Mouse (Mus musculus) heart, postnatal 25 days (tissue): ENCODE measurements at regions not wholly inside any gene's neighbourhood (a gene's known extent, or its start where the extent isn't known, plus 50 kb on each side); places are given as distances from the start of the nearest gene placed in this dataset.
A peak's percentile ranks its signal among the peaks of the same experiment; 100 is the strongest.

Experiments
- DNase-seq: peaks from one replicate; pipeline ENCODE4 v3.0.0; 2022; ENCODE audit warnings: low spot score
- intact Hi-C: fragments of 180-260 bp; cut with DNase I; formaldehyde crosslinking; loops from one replicate; pipeline ENCODE4 v1.15.1; 2025

DNA sequence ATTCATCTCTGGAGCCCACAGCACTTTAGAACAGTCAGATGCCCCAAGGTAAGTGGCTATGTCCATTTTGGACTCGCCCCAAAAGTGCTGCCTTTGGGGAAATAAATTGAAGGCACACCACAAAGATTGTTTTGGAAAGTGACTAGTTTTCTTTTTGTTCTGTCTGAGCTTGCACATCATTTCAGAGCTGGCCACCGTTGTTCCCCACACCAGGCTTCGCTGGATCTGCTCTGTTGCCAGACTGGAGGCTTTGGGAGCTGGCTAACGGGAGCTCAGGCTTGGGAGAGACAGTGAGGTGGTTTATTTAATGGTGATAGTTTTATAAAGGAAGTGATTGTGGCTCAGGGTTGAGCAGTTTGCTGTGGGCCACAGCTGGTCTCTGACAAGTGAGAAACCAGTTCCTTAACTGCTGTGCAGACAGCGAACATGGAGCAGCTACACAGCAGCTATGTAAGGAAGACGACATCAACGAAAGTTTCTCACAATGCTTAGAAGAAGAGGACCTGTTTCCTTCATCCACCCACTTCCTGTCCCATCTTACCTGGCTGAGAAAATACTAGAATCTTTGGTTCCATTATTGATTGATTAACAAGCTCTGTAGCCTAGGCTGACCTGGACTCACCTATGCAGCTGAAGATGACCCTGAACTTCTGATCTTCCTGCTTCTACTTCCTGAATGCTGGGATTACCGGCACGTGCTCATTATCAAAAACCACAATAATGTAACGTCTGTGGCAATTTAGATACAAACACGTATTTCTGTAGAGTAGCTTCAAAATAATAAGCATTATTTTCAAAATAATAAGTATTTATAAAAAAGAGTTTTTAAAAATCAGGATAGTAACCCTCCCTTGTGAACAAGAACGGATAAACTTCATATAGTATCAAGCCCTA, 229.1 kb upstream of the Jade1 start:
- intact Hi-C loops: no loop called here
- no peak for DNase-seq

DNA sequence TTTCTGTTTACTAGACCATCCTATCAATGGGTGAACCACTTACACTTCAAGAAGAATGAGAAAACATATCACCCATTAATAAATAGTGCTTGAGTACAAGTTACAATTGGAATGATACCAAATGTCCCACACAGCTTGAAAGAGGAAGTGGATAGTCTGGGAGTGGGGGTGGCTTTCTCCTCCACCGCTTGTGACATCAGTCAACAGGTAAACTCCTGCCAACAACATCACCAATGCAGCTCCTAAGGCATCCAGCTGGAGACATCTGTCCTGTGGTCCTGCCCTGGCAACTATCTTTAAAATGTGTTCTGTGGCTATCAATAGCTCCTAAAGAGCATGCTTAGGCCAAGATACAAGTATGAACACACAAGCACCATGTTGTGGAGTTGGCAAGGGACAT, 233.7 kb upstream of the Jade1 start:
- intact Hi-C loops: no loop called here
- peak; percentile 9 for DNase-seq

DNA sequence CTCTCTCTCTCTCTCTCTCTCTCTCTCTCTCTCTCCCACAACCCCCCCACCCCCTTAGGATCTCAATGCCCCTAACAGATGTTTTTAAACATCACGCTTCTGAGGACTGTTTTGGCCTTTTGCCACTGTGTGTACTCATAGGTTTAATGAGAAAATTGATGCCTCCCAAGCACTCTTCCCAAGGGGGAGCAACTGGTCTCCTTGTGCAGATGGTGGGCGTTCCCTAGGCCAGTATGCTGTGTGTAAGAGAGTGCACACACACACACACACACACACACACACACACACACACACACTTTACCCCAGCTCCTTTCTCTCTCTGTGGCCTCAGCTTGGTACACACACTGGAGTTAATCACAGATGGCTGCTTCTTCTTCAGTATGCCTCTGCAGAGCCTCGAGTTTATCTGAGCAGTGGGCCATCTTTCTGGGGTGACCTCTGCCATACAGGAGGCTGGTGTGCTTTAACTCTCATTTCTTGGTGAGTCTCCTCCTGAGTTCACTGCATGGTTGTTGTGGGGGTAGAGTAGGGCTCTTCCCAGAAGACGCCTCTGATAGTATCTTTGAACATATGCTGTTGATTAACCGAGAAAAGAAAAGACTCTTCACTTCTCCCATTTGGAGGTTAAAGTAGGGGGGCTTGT, 236.2 kb upstream of the Jade1 start:
- intact Hi-C loops: no loop called here
- DNase-seq: no peak

GRCm38 (mm10) chr3:41318232-41319131, 235.6 kb upstream of the Pgrmc2 start:
- no peak for DNase-seq
- intact Hi-C loops: no loop called here

DNA sequence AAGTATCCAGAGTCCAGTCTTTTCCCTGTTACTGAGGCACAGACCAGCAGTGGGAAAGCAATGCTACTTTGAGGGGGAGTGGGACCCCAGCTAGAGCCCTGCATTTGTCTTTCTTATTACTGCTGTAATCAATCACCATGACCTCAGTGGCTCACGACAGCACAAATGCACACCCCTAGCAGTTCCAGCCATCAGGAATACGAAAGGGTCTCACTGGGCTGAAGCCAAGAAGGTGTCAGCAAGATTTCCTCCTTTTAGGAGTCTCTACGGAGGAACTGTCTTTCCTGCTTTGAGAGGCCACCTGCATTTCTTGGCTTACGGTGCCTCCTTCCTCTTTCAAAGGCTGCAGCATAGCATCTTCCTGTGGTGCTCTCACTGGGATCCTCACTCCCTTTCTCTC, 234.3 kb upstream of the Pgrmc2 start:
- DNase-seq: no peak
- intact Hi-C loops: no loop called here

- intact Hi-C loops: no loop called here
- DNase-seq: no peak
Observed at GRCm38 (mm10) chr3:41312492-41312891, 229.6 kb upstream of the Pgrmc2 start.

DNA sequence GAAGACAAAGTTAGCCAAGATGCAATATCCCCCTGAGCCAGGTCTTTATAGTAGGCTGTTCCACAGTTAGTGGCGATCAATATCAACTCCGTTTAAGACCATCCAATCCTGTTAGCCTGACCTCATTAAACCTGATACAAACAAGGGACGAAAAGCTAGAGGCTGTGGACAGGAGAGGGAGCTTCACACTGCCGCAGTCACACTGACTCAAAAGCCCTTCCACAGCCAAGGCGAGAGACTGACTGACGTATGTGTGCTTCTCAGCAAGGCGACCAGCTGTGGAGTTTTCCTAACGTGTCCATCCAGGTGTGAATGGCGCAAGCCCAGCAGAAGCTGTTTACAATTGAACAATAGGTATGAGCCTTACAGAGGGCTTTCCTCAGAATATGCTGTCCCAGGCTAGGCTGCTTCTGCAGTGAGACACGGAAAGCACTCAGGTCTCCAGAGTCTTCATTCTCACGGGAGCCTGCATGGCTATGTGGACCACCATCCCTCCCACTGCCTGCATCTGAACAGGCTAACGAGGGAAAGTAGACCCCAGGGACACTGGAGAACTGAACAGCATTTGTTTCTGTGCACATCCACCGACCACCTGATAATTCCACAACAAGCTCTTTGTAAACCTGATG, 224.7 kb upstream of the Pgrmc2 start:
- intact Hi-C loops: no loop called here
- DNase-seq: no peak

- DNase-seq: no peak
- intact Hi-C loops: no loop called here
Observed at GRCm38 (mm10) chr3:41302805-41303204, 220.0 kb upstream of the Pgrmc2 start.

DNA sequence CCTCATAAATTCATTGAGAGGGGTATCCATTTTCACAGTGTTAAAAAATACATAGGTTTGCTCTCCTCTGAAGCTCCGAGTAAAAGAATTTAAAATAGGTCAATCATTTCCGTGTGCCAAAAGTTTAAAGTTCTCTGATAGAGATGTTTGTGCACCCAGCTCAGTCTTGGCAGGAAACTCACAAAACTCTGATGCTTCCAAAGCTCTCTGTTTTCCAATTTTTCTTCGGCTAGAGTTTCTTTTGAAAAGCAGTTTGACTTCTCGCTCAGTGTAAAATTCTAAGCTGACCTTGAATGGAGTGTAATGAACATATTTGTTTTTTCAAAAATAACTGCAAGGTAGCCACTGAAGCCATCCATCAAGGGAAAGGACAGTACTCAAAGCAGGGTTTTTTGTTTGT, 215.9 kb upstream of the Pgrmc2 start:
- intact Hi-C loops: loop anchor here (5.0 kb wide), 1 partner anchor 69 kb away; no protein-coding TSS in a partner anchor
- DNase-seq: no peak

- no peak for DNase-seq
- intact Hi-C loops: loop anchor here (5.0 kb wide), 1 partner anchor 71 kb away; no protein-coding TSS in a partner anchor
Observed at GRCm38 (mm10) chr3:41296152-41296809, 213.4 kb upstream of the Pgrmc2 start.

GRCm38 (mm10) chr3:41295150-41295549, 212.3 kb upstream of the Pgrmc2 start:
- peak; percentile 72 for DNase-seq
- intact Hi-C loops: loop anchor here (5.0 kb wide), 1 partner anchor 72 kb away; no protein-coding TSS in a partner anchor

- no peak for DNase-seq
- intact Hi-C loops: loop anchor here (1.0 kb wide), 1 partner anchor 57 kb away; no protein-coding TSS in a partner anchor
Observed at GRCm38 (mm10) chr3:41290535-41291307, 207.9 kb upstream of the Pgrmc2 start.

- DNase-seq: no peak
- intact Hi-C loops: no loop called here
Observed at GRCm38 (mm10) chr3:41288735-41289134, 205.9 kb upstream of the Pgrmc2 start.

DNA sequence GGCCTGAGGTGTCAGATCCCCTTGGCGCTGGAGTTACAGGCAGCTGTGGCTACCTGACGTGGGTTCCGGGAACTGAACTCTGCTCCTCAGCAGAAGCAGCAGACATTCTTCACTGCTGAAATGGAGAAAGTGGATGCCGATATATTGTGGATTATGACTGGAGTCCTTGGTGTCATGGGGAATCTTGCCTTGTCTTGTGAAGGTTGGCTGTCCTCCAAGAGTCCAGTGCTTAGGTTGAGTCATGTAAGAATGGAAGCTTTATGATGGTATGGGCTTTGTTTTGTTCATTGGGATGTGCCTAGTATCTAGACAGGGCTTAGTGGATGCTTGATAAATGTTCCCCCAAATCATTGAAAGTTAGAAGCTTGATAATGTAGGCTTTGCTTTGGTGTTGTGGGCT, 205.2 kb upstream of the Pgrmc2 start:
- intact Hi-C loops: no loop called here
- no peak for DNase-seq

GRCm38 (mm10) chr3:41285336-41285735, 202.5 kb upstream of the Pgrmc2 start:
- DNase-seq: no peak
- intact Hi-C loops: no loop called here

GRCm38 (mm10) chr3:41284897-41285296, 202.1 kb upstream of the Pgrmc2 start:
- intact Hi-C loops: no loop called here
- peak; percentile 63 for DNase-seq

- intact Hi-C loops: no loop called here
- DNase-seq: no peak
Observed at GRCm38 (mm10) chr3:41282431-41283037, 199.7 kb upstream of the Pgrmc2 start.

- DNase-seq: no peak
- intact Hi-C loops: no loop called here
Observed at GRCm38 (mm10) chr3:41276096-41276495, 193.2 kb upstream of the Pgrmc2 start.
